Mouse (Mus musculus) small intestine, adult 2 months (tissue): ENCODE measurements around the gene Itih1.

Source experiments
- CTCF ChIP-seq: fragments of 200-500 bp; IDR thresholded peaks from 2 replicates; pipeline ENCODE4 v1.5.1; 2012; ENCODE audit warnings: low read depth, mild to moderate bottlenecking, control low read depth, inconsistent platforms, low read length, moderate library complexity, mixed read lengths; ENCODE audit not compliant: insufficient replicate concordance, insufficient read length; ENCODE audit errors: extremely low read depth
- POLR2A ChIP-seq: fragments of 200-500 bp; IDR thresholded peaks from 2 replicates; pipeline ENCODE4 v1.6.1; 2012; ENCODE audit warnings: low read depth, mild to moderate bottlenecking, control low read depth, inconsistent platforms, low read length, moderate library complexity

GRCm38 (mm10) chr14:30879794-30880193 lies 63.3 kb downstream of the Itih1 start:
- TF ChIP-seq CTCF (no peak), POLR2A (no peak)
